Mouse (Mus musculus) induced T-regulatory cell, adult 2 months (primary cell): ENCODE measurements at regions not wholly inside any gene's neighbourhood (a gene's known extent, or its start where the extent isn't known, plus 50 kb on each side); places are given as distances from the start of the nearest gene placed in this dataset.
"Not testable (repeated sequence)": the region's sequence is repeated elsewhere in the genome, so short reads cannot be mapped to it uniquely, and the experiment has no call there.

ENCODE experiments used
- DNase-seq: peaks from one replicate; pipeline ENCODE4 v3.0.0-alpha.2; 2012; ENCODE audit warnings: low read depth

DNA sequence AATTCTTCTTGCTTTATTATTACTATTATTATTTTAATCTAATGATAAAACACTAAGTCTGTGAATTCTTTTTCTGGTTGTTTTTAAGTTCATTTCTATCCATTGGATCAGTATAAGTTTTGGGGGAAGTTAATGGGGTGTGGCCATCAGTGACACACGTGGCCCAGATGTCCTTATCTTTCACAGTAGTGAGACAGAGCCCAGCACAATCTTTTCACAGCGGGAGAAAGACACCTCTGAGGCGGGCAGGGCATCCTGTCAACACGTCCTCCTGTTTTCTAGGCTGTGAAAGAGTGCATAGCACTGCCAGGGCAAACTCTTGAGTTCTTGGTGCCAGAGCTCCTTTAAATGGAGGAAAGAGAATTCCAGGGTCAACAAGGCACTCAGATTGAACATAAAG lies 162.1 kb downstream of the Ifng start:
- DNase-seq = no peak

DNA sequence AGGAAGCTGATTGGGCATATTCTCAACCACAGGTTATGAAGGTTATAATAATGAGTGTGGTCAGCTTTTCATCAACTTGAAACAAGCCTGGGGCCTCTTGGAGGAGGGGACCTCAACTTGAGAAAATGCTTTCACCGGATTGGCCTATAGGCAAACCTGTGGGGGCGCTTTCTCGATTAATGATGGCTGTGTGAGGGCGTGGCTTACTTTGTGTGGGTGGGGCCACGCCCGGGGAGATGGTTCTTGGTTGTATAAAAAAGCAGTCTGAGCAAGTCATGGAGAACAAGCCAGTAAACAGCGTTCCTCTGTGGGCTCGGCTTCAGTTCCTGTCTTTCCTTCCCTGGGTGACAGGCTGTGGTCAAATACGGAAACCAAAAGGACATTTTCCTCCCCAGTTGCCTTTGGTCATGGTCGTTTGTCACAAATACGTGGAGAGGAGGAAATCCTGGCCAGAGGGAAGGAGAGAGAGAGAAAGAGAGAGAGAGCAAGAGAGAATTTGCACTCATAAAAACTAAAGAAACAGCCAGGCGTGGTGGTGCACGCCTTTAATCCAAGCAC lies 163.1 kb downstream of the Ifng start:
- DNase-seq = no peak

DNA sequence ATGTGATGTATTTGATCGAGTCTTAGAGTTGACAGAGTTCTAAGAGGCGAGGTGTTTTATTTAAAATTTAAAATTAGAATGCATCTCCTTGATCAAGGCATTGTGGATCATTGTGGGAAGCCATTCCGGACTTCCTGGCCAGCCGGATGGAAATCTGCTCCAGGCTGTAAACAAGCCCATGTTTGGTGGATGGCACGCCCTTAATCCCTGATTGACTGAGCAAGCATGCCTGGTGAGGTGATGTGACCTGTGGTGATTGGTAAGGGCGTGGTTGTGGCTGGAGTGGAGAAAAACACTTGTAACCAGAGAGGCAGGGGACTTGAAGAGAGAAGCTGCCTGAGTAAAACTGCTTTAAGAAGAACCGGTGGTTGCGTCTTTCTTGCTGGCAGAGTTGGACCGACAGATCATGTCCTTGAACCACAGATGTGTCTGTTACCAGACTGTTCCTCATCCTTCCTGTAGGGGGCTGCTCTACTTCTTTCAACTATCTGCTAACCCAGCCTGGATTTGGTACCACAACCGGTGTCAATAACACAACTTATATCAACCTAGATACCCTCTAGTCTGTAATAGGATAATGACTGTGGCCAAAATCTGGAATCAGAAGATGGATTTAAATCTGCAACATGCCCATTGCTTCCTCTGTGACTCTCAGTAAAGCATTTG lies 164.4 kb downstream of the Ifng start:
- peak; percentile 44 for DNase-seq

DNA sequence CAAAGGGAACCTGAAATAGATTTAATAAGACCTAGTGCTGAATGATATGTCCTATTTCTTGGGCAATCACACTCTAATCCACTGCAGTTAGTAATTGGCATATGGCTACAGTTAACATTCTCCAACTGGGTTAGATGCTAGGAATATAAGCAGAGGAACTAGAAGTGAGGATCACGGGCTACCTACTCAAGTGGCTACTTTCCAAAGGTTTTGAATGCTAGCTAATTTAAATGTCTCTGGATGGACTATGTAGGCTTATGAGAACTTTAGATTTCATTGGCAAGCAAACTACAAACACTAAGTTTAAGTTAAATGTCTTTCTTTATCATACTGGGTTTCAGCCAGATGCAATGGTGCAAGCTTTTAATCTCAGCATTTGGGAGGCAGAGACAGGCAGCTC lies 166.6 kb downstream of the Ifng start:
- DNase-seq = no peak

DNA sequence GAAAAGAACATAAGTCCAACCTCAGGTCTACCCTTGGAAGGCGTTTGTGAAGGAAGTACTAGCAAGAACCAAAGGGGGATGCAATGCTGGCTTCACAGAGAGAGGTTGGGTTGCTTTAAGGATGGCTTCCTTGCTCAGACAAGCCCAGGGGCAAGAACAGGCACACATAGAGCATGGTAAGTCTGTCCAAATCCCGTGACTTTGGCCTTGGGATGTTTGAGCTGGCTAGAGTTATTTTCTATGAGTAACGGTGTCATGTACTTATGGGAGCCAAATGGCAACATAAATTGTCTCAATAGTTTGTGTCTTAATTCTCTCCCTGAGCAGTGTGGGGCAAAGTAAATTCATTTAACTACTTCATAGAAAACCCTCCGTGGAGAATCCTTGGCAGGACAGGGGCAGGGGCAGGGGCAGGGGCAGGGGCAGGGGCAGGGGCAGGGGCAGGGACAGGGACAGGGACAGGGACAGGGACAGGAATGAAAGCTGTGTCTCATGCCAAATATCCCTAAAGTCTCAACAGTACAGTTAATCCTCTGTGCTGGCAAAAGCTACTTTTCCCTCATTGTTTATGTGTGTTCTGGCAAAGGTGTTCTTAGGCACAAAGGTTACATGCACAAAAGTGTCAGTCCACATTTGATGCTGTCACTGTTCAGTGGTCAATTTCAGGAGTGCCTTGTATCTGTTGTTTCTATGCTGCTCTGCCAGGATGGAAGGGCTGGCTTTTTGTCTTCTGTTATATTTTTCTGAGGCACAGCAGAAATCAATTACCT lies 167.7 kb downstream of the Ifng start:
- no peak for DNase-seq

DNA sequence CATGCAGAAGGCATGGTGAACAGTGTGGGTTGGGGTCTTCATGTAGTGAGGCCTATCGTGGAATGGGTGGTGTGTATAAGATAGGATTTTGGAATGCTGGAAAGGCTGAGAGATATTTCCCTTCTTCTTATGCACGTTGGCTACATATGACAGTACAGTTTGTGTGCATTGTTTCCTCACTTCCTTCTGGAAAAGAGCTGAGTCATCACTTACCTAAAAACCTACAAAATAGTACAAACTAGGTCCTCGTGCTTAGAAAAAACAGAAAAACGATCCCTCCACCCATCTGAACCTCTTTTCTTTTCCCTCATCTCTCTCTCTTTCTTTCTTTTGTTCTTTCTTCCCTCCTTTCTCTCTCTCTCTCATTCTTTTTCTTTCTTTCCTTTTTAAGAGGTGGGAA lies 168.3 kb downstream of the Ifng start:
- no peak for DNase-seq

DNA sequence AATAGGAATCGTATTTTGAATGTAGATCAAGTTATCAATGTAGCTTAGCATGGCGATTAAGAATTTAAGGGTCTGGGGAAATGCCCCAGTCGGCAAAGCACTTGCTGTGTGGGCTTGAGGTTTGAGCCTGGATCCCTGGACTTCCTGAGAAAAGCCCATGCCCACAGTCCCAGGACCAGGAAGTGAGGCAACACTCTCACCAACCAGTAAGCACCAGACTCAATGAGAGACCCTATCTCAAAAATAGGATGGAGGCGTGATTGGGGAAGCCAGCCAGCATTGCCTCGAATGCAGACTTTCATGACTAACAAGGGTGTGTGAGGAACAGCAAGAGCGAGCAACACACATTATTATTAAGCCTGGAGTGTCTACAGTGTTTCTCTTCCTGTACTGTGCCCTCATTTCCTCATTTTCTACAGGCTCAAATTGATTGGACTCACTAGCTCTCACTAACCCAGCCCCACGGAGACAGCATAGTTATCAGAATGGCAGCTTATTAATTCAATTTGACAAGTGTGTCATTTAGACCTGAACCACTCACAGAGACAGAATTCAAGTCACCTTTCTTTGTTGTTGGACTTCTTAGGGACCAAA lies 170.1 kb downstream of the Ifng start:
- DNase-seq = no peak

DNA sequence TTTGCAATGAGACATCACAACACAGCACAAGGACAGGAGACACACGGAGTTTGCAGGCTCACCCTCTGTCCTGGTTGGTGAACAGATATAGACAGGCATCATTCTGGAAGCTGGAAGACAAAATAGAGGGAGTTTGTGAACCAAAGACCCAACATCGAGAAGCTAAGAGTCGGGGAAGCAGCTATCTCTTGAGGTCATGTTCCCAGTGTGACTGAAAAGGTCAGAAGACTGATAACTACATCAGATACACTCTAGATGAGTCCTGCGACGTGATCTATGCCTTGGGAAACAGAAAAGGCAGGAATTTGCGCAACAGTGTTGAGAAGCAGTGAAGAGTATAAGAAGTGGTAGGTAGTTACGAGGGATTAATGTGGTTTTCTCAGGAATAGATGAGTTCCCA lies 171.2 kb downstream of the Ifng start:
- no peak for DNase-seq

DNA sequence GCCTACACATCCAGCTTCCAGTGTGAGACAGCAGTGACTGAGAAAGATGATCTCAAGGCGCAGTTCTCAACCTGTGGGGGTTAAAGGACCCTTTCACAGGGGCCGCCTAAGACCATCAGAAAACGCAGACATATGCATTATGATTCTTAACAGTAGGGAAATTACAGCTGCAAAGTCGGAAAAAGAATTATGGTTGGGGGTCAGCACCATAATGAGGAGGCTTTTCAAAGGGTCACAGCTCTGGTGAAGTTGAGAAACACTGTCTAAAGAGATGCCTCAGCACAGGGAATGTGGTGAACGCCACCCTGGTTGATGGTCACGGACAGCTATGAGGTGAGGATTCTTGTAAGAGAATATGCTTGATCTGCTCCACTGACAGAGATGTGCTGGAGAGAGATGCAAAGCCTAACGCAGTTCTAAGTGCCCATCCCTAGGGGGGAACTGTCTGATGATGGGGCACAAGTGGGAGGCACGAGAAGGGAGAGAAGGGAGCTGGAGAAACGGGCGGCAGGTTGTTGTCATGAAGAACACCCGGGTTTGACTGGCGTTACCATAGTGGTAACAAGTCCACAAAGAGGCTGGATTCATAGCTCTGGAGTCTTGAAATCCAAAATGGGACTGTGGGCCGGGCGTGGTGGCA lies 172.3 kb downstream of the Ifng start:
- no peak for DNase-seq

DNA sequence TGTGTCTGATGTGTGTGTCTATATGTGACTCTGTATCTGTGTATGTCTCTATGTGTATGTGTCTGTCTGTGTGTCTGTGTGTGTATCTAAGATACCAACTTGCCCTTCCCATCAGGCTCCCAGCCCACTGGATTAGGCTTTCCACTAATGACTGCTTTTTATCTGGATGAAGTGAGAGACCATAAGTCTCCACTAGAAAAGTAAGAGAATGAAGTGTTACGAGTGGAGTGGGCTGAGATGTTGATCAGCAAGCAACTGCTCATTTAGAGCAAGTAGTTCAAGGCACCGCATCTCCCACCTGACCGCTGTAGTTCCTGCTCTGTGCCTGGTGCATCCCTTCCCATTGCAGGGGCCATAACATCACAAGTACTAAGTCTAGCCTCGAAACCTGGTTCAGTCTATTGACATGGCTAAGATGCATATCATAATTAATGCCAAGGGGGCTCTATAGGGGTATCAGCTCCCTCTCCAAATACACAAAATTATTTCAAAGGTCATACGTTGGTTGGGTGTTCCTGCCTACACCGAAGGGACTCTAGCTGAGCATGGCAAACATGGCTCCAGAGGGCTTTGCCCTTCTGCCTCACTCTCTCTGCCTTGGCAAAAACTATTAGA lies 173.5 kb downstream of the Ifng start:
- no peak for DNase-seq

DNA sequence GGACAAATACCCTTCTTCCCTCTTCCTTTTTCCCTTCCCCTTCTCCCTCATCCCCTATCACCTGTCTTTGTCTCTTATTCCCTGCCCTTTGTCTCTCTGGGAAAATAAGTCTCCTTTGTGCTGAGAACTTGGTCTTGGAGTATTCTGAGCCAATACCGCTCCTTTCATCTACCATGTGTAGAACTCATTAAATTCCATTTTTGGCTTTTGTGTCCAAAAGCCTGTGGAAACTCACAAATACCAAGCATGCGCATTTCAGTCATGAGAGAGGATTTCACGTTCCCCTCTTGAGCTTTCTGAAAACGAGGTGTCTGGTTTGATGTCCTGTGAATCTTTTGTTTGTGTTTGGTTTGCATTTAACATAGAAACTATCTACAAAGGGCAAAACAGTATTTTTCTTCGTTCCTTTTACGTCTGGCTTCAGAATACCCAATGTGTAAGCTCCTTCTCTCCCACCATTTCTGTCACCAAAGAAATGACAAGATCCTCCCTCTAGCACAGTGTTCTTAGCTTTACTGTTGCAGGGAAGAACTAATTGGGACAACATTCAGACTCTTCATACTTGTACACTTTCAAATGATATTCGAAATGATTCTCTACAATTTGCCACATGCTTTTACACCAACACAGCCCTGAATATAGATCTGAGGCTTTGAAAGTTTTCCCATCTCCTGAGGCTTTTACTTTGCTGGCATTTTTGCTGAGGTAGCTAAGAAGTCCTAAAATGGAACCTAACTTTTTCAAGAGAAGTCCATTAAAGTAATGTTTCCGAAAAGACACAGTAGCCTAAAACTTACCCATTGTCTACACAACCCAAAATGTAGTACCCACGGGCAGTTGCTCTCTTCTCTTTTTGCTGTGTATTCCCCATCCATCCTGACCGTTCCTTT lies 174.5 kb downstream of the Ifng start:
- DNase-seq = no peak

DNA sequence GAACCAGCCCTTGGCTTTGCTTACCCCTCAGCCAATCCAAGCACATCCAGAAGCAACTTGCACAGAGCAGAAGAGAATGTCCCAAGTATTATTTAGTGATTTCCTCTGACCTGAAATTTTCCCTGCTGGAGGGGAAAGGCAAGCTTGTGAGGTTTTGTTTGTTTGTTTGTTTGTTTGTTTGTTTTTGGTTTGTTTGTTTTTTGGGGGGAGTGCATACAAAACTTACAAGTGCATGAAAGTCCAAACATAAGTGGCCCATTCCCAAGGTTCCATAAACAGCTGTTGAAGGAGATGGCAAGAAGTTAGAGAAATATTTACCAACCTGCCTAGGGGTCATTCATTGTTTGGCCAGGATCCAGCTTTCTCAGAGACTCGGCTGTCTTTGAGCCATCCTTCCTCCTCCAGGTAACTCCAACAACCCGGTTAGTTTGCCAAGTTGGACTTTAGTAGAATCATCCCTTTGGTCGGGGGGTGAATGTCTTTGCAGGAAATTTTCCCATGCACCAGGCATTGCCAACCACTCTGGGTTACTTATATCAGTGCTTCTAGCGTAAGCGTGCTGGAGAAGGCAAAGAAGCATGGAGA lies 175.3 kb downstream of the Ifng start:
- no peak for DNase-seq

DNA sequence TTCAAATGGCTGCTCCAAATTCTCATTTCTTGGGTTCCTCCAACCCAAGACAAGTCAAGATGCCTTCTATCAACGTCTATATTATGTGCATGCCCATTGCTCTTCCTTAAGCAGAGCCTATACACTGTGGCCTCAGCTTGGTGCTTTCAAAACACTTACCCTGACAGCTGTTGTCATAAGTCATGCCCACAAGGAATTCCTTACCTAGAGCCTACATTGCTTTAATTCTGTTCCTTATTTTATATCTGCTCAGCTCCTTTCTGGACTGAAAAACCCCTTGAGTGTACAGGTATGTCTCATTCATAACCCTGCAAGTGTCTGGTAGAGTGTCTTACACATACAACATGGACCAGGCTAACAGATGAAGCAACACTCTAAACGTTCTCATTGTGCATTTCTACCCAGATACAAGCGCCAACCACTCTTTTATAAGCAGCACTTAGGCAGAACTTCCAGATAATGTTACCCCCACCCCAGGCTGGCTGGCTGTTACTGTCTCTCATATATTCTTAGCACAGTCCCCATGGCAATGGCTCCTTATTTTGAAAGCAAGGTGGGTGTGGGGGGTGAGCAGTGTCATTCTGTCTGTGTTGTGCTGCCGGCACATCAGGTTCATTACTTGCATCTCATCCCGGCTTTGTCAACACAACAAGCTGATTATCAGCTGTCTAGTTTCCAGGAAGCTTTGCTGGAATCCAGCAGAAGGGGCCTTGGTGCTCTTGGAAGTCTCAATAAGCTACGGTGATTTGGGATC lies 176.6 kb downstream of the Ifng start:
- no peak for DNase-seq

DNA sequence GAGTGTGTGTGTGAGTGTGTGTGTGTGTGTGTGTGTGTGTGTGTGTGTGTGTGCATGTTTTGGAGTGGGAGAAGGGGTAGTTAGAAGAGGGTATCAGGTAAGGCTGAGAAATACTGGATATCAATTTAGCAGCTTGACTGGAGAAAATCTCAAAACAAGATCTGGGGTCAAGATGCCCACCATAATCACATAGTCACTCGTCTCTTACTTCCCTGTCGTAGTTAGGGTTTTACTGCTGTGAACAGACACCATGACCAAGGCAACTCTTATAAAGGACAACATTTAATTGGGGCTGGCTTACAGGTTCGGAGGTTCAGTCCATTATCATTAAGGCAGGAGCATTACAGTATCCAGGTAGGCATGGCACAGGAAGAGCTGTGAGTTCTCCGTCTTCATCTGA lies 177.4 kb downstream of the Ifng start:
- DNase-seq = not testable (repeated sequence)

DNA sequence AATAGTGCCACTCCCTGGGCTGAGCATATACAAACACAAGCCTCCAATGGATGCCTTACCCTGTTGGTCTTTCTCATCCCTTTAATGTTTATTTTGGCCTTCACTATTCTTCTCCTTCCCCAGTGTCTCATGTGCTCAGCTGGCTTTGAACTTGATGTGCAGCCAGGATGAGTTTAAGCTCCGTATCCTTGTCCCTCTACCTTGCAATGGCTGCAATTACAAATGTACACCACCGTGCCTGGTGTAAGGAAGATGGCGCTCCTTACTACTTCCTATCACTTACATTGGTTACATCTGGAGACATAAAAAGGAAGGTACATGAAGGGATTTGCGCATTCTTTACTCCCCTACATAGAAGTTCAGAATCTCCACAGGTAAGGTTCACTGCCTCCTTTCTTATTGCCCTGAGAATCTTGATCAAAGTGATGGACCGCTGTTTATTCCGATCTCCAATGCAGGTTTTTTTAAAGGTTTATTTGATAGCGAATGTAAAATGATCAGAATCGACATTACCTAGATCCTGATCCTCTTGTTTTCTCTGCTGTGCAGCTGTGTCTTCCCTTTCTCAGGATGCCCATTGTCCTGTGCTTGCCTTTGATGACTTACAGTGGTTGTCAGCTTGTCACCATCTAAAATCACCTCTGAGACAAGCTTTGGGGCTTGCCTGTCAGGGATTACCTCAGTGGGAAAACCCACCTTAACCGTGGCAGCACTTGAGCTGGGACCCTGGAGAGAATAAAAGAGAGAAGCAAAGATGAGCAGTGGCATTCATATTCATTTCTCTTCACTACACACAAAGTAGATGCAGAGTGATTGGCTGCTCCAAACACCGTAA lies 178.1 kb downstream of the Ifng start:
- no peak for DNase-seq

DNA sequence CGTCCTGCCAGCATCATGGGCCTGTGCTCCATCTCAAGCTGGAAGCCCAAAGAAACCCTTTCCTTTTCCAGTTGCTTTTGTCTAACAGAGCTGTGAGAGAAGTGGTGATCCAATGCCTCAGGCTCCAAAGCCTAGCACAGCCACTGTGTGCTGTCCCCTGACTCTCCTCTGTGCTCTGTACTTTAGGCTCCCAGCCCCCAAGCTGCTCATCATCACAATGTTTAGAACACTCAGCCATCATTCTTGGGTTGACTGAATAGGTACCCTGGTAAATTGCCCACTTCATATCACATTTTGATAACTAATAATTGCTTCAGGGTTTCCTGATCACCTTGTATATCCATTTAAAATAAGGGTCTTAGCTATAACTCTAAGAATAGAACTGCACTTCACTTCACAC lies 178.8 kb downstream of the Ifng start:
- DNase-seq = no peak

DNA sequence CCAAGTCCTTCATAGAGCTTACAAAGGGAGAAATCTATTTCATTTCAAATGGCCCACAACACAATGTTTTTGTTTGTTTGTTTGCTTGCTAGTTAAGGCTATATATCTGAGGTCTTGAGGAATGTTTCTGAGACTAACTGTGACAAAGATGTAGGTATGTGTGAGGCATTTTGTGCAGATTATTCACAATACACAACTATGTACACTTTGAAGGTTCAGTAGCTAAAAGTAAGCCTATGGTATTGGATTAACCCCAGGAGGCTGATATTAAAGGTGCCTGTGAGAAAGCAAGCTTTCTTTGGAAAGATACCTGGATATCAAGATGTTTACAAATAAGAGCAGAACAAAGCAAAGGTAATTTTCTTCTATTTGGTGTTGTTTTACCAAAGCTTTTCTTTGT lies 179.8 kb downstream of the Ifng start:
- no peak for DNase-seq

DNA sequence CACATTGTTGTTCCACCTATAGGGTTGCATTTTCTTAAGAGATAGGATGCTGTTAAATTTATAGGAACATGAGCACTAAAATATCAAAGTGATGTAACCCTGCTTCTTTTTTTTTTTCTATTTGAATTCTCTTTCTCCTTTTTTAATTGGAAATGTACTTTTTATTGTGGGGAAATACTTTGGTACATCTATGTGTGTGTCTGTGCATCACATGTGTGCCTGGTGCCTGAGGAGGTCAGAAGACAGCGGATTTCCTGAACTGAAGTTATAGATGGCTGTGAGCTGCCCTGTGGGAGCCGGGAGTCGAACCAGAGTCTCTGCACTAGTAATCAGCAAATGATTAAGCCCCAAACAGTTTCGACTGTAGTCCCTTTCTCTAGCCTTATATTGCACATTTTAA lies 180.7 kb downstream of the Ifng start:
- no peak for DNase-seq

DNA sequence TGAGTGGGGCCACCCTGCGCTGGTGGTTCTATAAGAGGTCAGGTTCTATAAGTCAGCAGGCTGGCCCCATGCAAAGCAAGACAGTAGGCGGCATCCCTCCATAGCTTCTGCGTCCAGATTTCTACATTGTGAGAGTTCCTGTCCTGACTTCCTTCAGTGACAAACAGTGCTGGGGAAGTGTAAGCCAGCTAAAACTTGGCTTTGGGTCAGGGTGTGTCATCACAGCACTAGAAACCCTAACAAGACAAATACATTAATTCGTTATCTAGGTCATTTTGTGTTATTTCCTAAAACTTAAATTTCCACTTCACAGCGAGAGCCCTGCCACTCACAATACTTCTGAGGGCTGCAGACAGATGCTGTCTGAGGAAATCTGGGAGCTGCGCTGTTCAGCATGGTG lies 181.3 kb downstream of the Ifng start:
- no peak for DNase-seq
